Mouse (Mus musculus): Measurements from ENCODE around the gene Galnt2. TPM values are rescaled to one million over a fixed set of nuclear protein-coding genes. Genes with fewer than 3 reads are reported as not detected.

Gene Galnt2
- 10.9 and 13.7 TPM in 2 replicates for polyA plus RNA-seq (2021; fragmentation: Nextera tagmentation)
- long read RNA-seq, experiment 1, full-length matches to known transcripts = 18 of 40 reads
- long read RNA-seq, experiment 1, partial matches to known transcripts = 9 of 40 reads
- long read RNA-seq, experiment 1, other reads (novel, unspliced or antisense) = 13 of 40 reads
- long read RNA-seq, experiment 2, full-length matches to known transcripts = 81 of 98 reads
- long read RNA-seq, experiment 2, partial matches to known transcripts = 0 of 98 reads
- long read RNA-seq, experiment 2, other reads (novel, unspliced or antisense) = 17 of 98 reads

GRCm38 (mm10) chr8:124231176-124231484 lies at the start of gene Galnt2:
TSS of gene Galnt2 (plus strand) at chr8:124231391.

Other genes starting within 250 kb of the Galnt2 start
- gene Abcb10, start 248.3 kb upstream of the Galnt2 start, polyA plus RNA-seq (2021; fragmentation: Nextera tagmentation) = 7.5 TPM in 2 replicates
- 11.8 and 12.1 TPM in 2 replicates for gene Taf5l, start 210.0 kb upstream of the Galnt2 start, polyA plus RNA-seq (2021; fragmentation: Nextera tagmentation)
- gene Urb2, start 209.9 kb upstream of the Galnt2 start, polyA plus RNA-seq (2021; fragmentation: Nextera tagmentation) = 1.2 and 1.5 TPM in 2 replicates
- 42.9 and 46.1 TPM in 2 replicates for gene Pgbd5, start 208.3 kb downstream of the Galnt2 start, polyA plus RNA-seq (2021; fragmentation: Nextera tagmentation)